Mouse (Mus musculus): Measurements from ENCODE around the gene Mrps21. TPM values are rescaled to one million over a fixed set of nuclear protein-coding genes. Genes with fewer than 3 reads are reported as not detected.
A peak's percentile ranks its signal among the peaks of the same experiment; 100 is the strongest.

Mrps21 gene
- polyA plus RNA-seq, 1 experiment from 2014 or later, result 340 TPM

GRCm38 (mm10) chr3:95851317-95851716, 20.0 kb downstream of the Mrps21 start:
- Histone ChIP-seq H3K4me2 (peak overlapping the region; percentile 41; the same call in 1 of the 2 replicates), H3K9ac (ENCODE audit: low read depth, low read length) (no peak overlapping the region), H3K27me3 (replicated peaks; ENCODE audit: control insufficient read depth, insufficient read depth, low read length) (no peaks in the 10 kb centered on the region), H3K27ac (ENCODE audit: low read depth, low read length) (0 out of 2 replicates have a peak overlapping the region, but pooled peaks have one; percentile 5), H3K4me1 (replicated peaks; ENCODE audit: control insufficient read depth, insufficient read depth, low read length) (peaks cover 18% of the 10 kb centered on the region; the same call in 1 of the 2 replicates), H3K9me3 (ENCODE audit: control insufficient read depth, low read length) (no peaks in the 10 kb centered on the region), H3K36me3 (ENCODE audit: control insufficient read depth, insufficient read depth, low read length) (peaks cover 48% of the 10 kb centered on the region), H3K4me3 (ENCODE audit: low read depth, low read length) (no peak overlapping the region)
- 70% methylated on average over 8 of the region's 8 CpGs for WGBS
- no peak for ATAC-seq (replicated peaks; ENCODE audit: low FRiP score)
- DNase-seq (ENCODE audit: low spot score), result no peak

- 51% methylated on average over 4 of the region's 4 CpGs for WGBS
Observed at GRCm38 (mm10) chr3:95850611-95851010, 20.7 kb downstream of the Mrps21 start.

GRCm38 (mm10) chr3:95842503-95843214, 28.7 kb downstream of the Mrps21 start:
- Histone ChIP-seq H3K9ac (ENCODE audit: low read depth, low read length) (no peak overlapping the region), H3K27ac (ENCODE audit: low read depth, low read length) (no peak overlapping the region), H3K4me2 (no peak overlapping the region), H3K36me3 (ENCODE audit: control insufficient read depth, insufficient read depth, low read length) (peaks cover 51% of the 10 kb centered on the region), H3K4me3 (ENCODE audit: low read depth, low read length) (no peak overlapping the region), H3K27me3 (replicated peaks; ENCODE audit: control insufficient read depth, insufficient read depth, low read length) (no peaks in the 10 kb centered on the region), H3K4me1 (replicated peaks; ENCODE audit: control insufficient read depth, insufficient read depth, low read length) (peaks cover 3% of the 10 kb centered on the region), H3K9me3 (ENCODE audit: control insufficient read depth, low read length) (no peaks in the 10 kb centered on the region)
- ATAC-seq (replicated peaks; ENCODE audit: low FRiP score) (no peak), DNase-seq (ENCODE audit: low spot score) (no peak)
- 79% methylated on average over 3 of the region's 3 CpGs for WGBS

More at GRCm38 (mm10) chr3:95850611-95851010, 20.7 kb downstream of the Mrps21 start:
- Histone ChIP-seq H3K4me2 (peak overlapping the region; percentile 41), H3K9me3 (ENCODE audit: control insufficient read depth, low read length) (no peaks in the 10 kb centered on the region), H3K4me3 (ENCODE audit: low read depth, low read length) (no peak overlapping the region), H3K4me1 (replicated peaks; ENCODE audit: control insufficient read depth, insufficient read depth, low read length) (peaks cover 18% of the 10 kb centered on the region; the same call in 1 of the 2 replicates), H3K36me3 (ENCODE audit: control insufficient read depth, insufficient read depth, low read length) (peaks cover 52% of the 10 kb centered on the region), H3K9ac (ENCODE audit: low read depth, low read length) (no peak overlapping the region), H3K27ac (ENCODE audit: low read depth, low read length) (0 out of 2 replicates have a peak overlapping the region, but pooled peaks have one; percentile 5), H3K27me3 (replicated peaks; ENCODE audit: control insufficient read depth, insufficient read depth, low read length) (no peaks in the 10 kb centered on the region)
- DNase-seq (ENCODE audit: low spot score) (no peak), ATAC-seq (replicated peaks; ENCODE audit: low FRiP score) (peak; percentile 62; the same call in 1 of the 2 replicates)

GRCm38 (mm10) chr3:95839250-95839649, 32.1 kb downstream of the Mrps21 start:
- peaks cover 38% of the 10 kb centered on the region for H3K36me3 ChIP-seq (ENCODE audit: control insufficient read depth, insufficient read depth, low read length)
- no peaks in the 10 kb centered on the region for H3K9me3 ChIP-seq (ENCODE audit: control insufficient read depth, low read length)
- H3K27me3 ChIP-seq (replicated peaks; ENCODE audit: control insufficient read depth, insufficient read depth, low read length), result no peaks in the 10 kb centered on the region
- DNase-seq (ENCODE audit: low spot score) (no peak), ATAC-seq (replicated peaks; ENCODE audit: low FRiP score) (no peak)
- no peak overlapping the region for H3K27ac ChIP-seq (ENCODE audit: low read depth, low read length)
- no peak overlapping the region for H3K4me3 ChIP-seq (ENCODE audit: low read depth, low read length)
- 71% methylated on average over 2 of the region's 2 CpGs for WGBS
- H3K9ac ChIP-seq (ENCODE audit: low read depth, low read length), result no peak overlapping the region
- H3K4me2 ChIP-seq, result no peak overlapping the region
- H3K4me1 ChIP-seq (replicated peaks; ENCODE audit: control insufficient read depth, insufficient read depth, low read length), result peaks cover 3% of the 10 kb centered on the region

- H3K4me3 ChIP-seq (ENCODE audit: low read depth, low read length), result no peak overlapping the region
- DNase-seq (ENCODE audit: low spot score) (no peak), ATAC-seq (replicated peaks; ENCODE audit: low FRiP score) (no peak)
- no peaks in the 10 kb centered on the region for H3K9me3 ChIP-seq (ENCODE audit: control insufficient read depth, low read length)
- H3K27ac ChIP-seq (ENCODE audit: low read depth, low read length), result no peak overlapping the region
- WGBS, result 93% methylated on average over 4 of the region's 4 CpGs
- peaks cover 47% of the 10 kb centered on the region for H3K36me3 ChIP-seq (ENCODE audit: control insufficient read depth, insufficient read depth, low read length)
- no peaks in the 10 kb centered on the region for H3K27me3 ChIP-seq (replicated peaks; ENCODE audit: control insufficient read depth, insufficient read depth, low read length)
- H3K4me1 ChIP-seq (replicated peaks; ENCODE audit: control insufficient read depth, insufficient read depth, low read length), result no peaks in the 10 kb centered on the region
- H3K9ac ChIP-seq (ENCODE audit: low read depth, low read length), result no peak overlapping the region
- H3K4me2 ChIP-seq, result no peak overlapping the region
Observed at GRCm38 (mm10) chr3:95829053-95829452, 42.3 kb downstream of the Mrps21 start.

- DNase-seq (ENCODE audit: low spot score) (no peak), ATAC-seq (replicated peaks; ENCODE audit: low FRiP score) (no peak)
- Histone ChIP-seq H3K27me3 (replicated peaks; ENCODE audit: control insufficient read depth, insufficient read depth, low read length) (no peaks in the 10 kb centered on the region), H3K36me3 (ENCODE audit: control insufficient read depth, insufficient read depth, low read length) (peaks cover 30% of the 10 kb centered on the region), H3K4me2 (no peak overlapping the region), H3K27ac (ENCODE audit: low read depth, low read length) (no peak overlapping the region), H3K9ac (ENCODE audit: low read depth, low read length) (no peak overlapping the region), H3K9me3 (ENCODE audit: control insufficient read depth, low read length) (no peaks in the 10 kb centered on the region), H3K4me1 (replicated peaks; ENCODE audit: control insufficient read depth, insufficient read depth, low read length) (no peaks in the 10 kb centered on the region), H3K4me3 (ENCODE audit: low read depth, low read length) (no peak overlapping the region)
- 73% methylated on average over 2 of the region's 2 CpGs for WGBS
Observed at GRCm38 (mm10) chr3:95826275-95826674, 45.0 kb downstream of the Mrps21 start.

- DNase-seq (ENCODE audit: low spot score) (no peak), ATAC-seq (replicated peaks; ENCODE audit: low FRiP score) (peak; percentile 5; the same call in 1 of the 2 replicates)
- Histone ChIP-seq H3K9me3 (ENCODE audit: control insufficient read depth, low read length) (no peaks in the 10 kb centered on the region), H3K4me2 (peak overlapping the region; percentile 72), H3K27me3 (replicated peaks; ENCODE audit: control insufficient read depth, insufficient read depth, low read length) (no peaks in the 10 kb centered on the region), H3K27ac (ENCODE audit: low read depth, low read length) (peak overlapping the region; percentile 100), H3K36me3 (ENCODE audit: control insufficient read depth, insufficient read depth, low read length) (no peaks in the 10 kb centered on the region; the same call in 1 of the 2 replicates), H3K9ac (ENCODE audit: low read depth, low read length) (peak overlapping the region; percentile 87), H3K4me3 (ENCODE audit: low read depth, low read length) (peak overlapping the region; percentile 89), H3K4me1 (replicated peaks; ENCODE audit: control insufficient read depth, insufficient read depth, low read length) (peaks cover 14% of the 10 kb centered on the region)
- WGBS, result 31% methylated on average over 10 of the region's 10 CpGs
Observed at GRCm38 (mm10) chr3:95820046-95821010, 51.0 kb downstream of the Mrps21 start.

- no peaks in the 10 kb centered on the region; the same call in 1 of the 2 replicates for H3K36me3 ChIP-seq (ENCODE audit: control insufficient read depth, insufficient read depth, low read length)
- DNase-seq (ENCODE audit: low spot score) (peak; percentile 99), ATAC-seq (replicated peaks; ENCODE audit: low FRiP score) (peak; percentile 94)
- no peaks in the 10 kb centered on the region for H3K27me3 ChIP-seq (replicated peaks; ENCODE audit: control insufficient read depth, insufficient read depth, low read length)
- peaks cover 15% of the 10 kb centered on the region for H3K4me1 ChIP-seq (replicated peaks; ENCODE audit: control insufficient read depth, insufficient read depth, low read length)
- peak overlapping the region; percentile 100 for H3K27ac ChIP-seq (ENCODE audit: low read depth, low read length)
- peak overlapping the region; percentile 72 for H3K4me2 ChIP-seq
- H3K9me3 ChIP-seq (ENCODE audit: control insufficient read depth, low read length), result no peaks in the 10 kb centered on the region
- peak overlapping the region; percentile 89 for H3K4me3 ChIP-seq (ENCODE audit: low read depth, low read length)
- under 1% methylated on average over 49 of the region's 49 CpGs for WGBS
- peak overlapping the region; percentile 87 for H3K9ac ChIP-seq (ENCODE audit: low read depth, low read length)
Observed at GRCm38 (mm10) chr3:95819351-95819985, 51.9 kb downstream of the Mrps21 start.

All from liver, embryonic 11.5 days (tissue).